Mouse (Mus musculus): Measurements from ENCODE around the gene Zfand3.

Zfand3 gene

GRCm38 (mm10) chr17:30004203-30005102, at the start of gene Zfand3:
TSS of gene Zfand3 (plus strand) at chr17:30004733.
- DNase-seq = peak; percentile 98

DNA sequence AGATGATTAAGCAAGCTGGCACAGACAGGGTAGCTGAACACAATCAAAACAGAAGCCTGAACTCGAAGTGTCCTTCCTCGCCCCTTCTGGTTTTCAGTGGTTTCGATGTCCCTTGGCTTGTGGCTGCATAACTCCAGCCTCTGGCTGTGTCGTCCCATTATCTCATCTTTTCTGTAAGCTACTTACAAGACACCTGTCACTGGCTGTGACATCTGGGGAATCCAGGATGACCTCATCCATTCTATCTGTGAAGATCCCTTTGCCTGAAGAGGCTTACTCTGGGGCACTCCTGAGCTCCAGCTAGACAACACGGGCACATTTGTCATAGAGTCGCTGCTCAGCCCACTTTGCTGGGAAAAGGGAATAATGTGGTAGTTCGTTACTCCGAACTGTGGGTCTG, 48.7 kb upstream of the Zfand3 start:
- DNase-seq = no peak

- no peak for DNase-seq
Observed at GRCm38 (mm10) chr17:29963730-29964259, 40.7 kb upstream of the Zfand3 start.

DNA sequence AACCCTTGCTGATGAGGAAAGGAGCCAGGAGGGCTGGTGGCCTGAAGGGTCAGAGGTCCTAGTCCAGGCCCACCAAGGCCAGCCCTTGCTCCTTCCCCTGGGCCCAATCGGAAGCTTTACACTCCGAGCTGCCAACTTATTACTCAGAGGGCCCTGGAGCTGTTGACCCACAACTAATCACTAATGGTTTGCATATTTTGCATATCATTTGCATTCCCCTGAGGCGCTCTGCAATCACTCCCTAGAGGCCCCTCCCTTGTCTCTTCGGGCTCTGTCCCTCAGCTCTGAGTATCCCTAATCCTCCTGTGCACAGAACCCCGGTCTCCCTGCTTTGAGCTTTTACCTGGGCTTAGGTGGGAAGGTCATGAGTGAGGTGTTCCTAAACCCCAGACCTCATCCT, 39.0 kb upstream of the Zfand3 start:
- DNase-seq = no peak

DNA sequence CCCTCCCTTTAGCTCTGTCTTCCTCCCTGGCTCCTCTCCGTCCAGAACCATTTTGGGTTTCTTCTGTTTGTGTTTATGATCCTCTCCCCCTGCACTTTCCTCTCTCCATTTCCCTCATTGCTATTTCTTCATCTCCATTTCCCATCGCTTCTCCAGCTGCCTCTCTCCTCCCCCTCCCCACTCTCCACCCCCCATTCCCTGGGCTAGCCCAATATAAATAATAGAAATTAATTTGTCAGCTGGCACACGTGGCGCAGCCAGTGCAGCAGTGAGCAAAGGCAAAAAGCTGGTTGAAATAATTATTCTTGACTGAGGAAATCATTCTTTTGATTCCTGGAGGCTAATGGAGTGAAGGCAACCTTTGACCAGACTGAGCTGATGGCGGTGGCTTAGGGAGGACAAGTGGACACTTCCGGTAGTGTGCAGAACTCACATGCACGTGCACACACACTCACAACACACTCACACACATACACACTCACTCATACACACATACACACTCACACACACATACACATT, 34.4 kb upstream of the Zfand3 start, which contains the start of gene Mdga1:
TSS of gene Mdga1 (minus strand) at position 51 of the 519 bp plus-strand sequence.
- no peak for DNase-seq

- DNase-seq = peak; percentile 30
Observed at GRCm38 (mm10) chr17:29971761-29972432, 32.6 kb upstream of the Zfand3 start.

- no peak for DNase-seq
Observed at GRCm38 (mm10) chr17:29973226-29973625, 31.3 kb upstream of the Zfand3 start.

DNA sequence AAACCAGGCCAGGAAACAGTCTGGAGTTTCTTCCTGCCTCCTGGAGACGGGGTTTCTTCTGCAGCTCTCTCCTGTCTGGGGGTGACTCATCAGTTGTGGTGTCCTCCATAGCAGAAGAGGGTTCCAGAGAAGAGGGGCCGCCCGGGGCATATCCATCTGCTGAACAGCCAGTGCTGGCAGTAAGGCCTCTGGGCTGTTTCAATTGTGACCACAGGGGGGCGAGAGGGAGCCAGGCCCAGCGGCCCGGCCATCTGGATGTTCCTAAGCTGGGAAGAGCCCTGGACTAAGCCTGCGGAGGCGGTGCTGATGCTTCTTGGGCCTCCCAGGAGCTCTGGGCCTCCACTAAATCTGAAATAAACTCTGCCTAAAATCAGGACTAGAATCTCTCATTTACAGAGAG, 28.8 kb upstream of the Zfand3 start:
- peak; percentile 90 for DNase-seq

- DNase-seq = peak; percentile 33
Observed at GRCm38 (mm10) chr17:29979020-29979419, 25.5 kb upstream of the Zfand3 start.

GRCm38 (mm10) chr17:29979841-29980240, 24.7 kb upstream of the Zfand3 start:
- DNase-seq = no peak

DNA sequence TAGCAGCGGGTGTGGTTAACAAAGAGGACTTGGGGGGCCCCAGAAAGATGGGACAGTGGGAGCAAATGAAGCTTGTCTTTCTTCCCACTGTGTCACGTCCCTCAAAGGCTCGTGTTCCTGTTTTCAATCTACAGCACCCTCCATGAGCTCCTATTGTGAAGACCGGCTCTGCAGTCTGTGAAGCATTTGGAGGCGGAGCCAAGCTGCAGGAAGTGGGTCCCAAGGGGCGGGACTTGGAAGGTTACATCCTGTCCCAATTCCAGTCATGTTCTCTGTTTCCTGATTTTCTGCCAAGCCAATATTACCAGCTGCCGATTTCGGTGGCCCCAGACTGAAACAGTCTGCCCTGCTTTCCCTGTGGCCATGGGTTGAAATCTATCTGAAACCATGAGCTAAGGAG, 23.0 kb upstream of the Zfand3 start:
- DNase-seq = no peak

GRCm38 (mm10) chr17:29983190-29983589, 21.3 kb upstream of the Zfand3 start:
- no peak for DNase-seq

DNA sequence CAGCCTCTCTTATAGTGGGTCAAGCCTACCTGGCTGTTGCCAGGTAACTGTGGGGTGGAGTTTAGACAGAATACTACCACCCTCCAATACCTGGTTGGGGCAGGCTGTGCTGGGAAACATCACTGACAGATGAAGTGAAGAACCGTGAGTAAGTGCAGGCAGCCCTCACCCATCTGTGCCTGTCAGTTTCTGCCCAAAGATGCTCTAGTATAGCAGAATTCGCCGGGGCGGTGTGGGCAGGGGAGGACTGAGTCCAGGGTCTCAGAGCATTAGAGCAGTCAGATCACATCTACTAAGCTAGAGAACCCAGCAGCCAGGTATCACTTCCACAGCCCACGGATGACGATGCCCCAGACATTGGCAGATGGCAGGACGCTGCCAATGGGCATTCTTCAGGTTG, 19.6 kb upstream of the Zfand3 start:
- DNase-seq = no peak

GRCm38 (mm10) chr17:29985534-29985933, 19.0 kb upstream of the Zfand3 start:
- peak; percentile 84 for DNase-seq

DNA sequence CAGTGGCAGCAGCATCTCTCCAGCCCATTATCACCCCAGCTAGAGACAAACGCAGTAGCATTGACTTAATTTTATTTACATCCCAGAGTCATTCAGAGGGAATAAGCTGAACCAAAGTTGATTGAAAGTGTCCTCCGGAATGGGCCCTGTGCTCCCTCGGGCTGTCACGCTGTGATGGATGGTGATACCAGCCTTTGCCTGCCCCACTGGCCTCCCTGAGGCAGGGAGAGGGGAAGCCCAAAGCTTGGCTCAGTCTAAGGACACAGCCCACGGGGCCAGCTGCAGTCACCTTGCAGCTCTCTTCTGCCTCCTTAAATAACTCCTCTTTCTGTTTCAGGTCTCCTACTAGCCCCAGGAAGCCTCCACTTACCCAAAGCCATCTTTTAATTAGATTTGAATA, 16.4 kb upstream of the Zfand3 start:
- DNase-seq = no peak

- DNase-seq = no peak
Observed at GRCm38 (mm10) chr17:29989653-29990052, 14.9 kb upstream of the Zfand3 start.

- no peak for DNase-seq
Observed at GRCm38 (mm10) chr17:29990136-29990535, 14.4 kb upstream of the Zfand3 start.

DNA sequence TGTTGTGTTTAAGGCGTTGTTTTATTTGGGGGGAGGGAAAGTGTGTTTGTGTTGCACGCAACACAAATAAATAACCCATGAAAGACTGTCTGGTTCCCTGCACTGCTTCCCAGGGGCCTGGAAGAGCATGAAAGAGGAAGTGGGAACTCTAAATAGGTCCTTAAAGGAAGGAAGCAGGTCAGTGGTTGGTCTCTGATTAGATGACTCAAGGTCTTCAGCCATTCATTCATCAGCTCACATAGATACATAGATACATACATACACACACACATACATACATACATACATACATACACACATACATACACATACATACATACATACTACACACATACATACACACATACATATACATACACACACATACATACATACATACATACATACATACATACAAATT, 13.7 kb upstream of the Zfand3 start:
- no peak for DNase-seq

DNA sequence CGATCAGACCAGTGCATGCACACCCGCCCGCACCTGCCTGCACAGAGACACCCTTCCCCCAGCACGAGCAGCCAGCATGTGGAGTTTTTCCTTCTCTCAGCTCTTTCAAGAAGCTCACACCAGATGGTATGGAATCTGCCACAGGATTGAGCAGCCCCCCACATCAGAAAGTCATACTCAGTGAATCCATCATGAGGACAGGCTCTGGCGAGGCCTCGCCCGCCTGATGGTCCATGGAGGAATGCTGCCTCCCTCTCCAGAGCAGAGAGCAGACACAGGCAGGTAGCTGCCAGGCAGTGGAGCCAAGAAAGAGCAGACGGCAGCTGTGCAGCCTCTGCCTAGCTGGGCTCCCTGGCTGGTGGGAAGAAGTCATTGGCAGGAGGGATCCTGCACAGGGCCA, 11.0 kb upstream of the Zfand3 start:
- no peak for DNase-seq

DNA sequence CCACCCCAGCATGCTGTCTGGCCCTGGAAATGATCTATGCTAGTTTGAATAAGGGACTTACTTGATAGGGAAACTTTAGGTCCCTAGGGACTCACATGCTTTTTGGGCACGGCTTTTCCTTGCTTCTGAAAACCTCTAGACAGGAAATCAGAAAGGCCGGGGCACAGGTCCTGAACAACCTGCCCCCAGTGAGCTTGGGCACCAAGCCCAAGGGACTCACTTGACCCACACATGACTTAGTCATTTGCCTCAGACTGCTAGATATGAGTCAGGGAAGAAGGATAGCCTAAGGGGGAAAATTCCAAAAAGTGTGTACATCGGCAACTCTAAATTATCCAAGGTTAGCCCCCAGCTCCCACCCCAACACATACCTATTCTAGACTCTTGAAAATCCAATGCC, 10.5 kb upstream of the Zfand3 start:
- no peak for DNase-seq

GRCm38 (mm10) chr17:29994459-29994858, 10.1 kb upstream of the Zfand3 start:
- DNase-seq = no peak

- DNase-seq = no peak
Observed at GRCm38 (mm10) chr17:29995986-29996385, 8.5 kb upstream of the Zfand3 start.

DNA sequence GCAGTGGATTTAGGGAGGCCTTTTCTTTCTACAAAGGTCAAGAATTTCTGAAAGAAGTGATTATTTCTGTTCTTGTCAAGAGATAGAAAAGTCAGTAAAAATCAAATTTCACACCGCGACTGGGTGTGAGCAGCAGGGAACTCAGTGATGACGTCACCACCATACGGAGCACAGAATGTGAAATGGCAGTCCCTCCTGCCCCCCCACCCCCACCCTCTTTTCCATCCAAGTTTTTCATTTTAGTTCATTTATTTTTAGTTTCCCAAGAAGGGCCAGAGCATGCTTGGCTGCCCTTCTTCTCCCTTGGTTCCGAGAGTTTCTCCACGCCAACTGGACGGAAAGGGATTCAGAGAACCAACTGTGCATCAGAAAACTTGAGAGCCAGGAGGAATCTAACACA, 6.8 kb upstream of the Zfand3 start:
- DNase-seq = no peak

Measured in kidney, postnatal 14 days (tissue).